In the genomic region with DNA sequence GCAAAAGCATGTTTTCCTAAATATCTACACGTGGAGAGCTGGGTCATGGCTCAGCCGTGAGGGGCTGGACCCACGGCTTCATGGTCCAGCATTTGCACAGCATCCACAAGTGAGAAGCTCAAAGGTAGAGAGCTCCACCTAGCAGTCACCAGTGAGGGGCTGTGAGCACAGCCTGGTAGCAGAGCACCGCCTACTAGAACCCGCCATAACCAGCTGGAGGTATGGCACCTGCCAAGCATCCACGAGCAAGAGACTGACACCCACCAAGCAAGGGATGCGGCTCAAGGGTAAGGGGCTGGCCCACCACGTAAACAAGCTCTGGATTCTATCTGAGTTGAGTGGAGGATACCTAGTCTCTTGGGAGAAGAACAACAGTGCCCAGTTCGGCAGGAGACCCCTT, we compare ENCODE assay signal across 8 mouse cellular contexts. TPM values are rescaled to one million over a fixed set of nuclear protein-coding genes. Genes with fewer than 3 reads are reported as not detected.
DNase-seq lines count a peak whose midpoint lies in the region; ATAC-seq and TF ChIP-seq lines count a peak whose summit lies in the region.

No protein-coding gene starts in this region.

- H3K4me1 ChIP-seq in erythroblast, embryonic 14.5 days (ENCODE audit: control insufficient read depth): peaks cover 58% of the 10 kb centered on the region
- no peaks in the 10 kb centered on the region for H3K4me1 ChIP-seq in ES-Bruce4 (ENCODE audit: control insufficient read depth, insufficient read depth, low read length)
- H3K4me1 ChIP-seq in heart, embryonic 15.5 days (replicated peaks): peaks cover 30% of the 10 kb centered on the region
- H3K4me1 ChIP-seq in limb, embryonic 15.5 days: peaks cover 33% of the 10 kb centered on the region

- 77% methylated on average over 9 of the region's 9 CpGs for WGBS in heart, embryonic 15.5 days
- 78% methylated on average over 9 of the region's 9 CpGs for WGBS in limb, embryonic 15.5 days

- H3K9ac ChIP-seq in ES-Bruce4 (ENCODE audit: low read depth, poor library complexity, severe bottlenecking): peak overlapping the region; percentile 90
- peak overlapping the region; percentile 86; the same call in 1 of the 2 replicates for H3K9ac ChIP-seq in heart, embryonic 15.5 days
- H3K9ac ChIP-seq in limb, embryonic 15.5 days: peak overlapping the region; percentile 65

- no peak for ATAC-seq in erythroblast, adult 5-6 weeks (replicated peaks; ENCODE audit: low FRiP score, poor library complexity, severe bottlenecking)
- no peak for ATAC-seq in heart, embryonic 15.5 days (replicated peaks; ENCODE audit: insufficient number of reproducible peaks, insufficient read depth, low FRiP score, low read depth)
- ATAC-seq in limb, embryonic 15.5 days (ENCODE audit: insufficient number of reproducible peaks, low FRiP score, low TSS enrichment, low read depth): no peak
- ATAC-seq in activated CD4-positive, CD25-positive, alpha-beta regulatory T cell, adult 4 months: no peak

- no peaks in the 10 kb centered on the region for H3K27me3 ChIP-seq in erythroblast, embryonic 14.5 days (ENCODE audit: control insufficient read depth)
- H3K27me3 ChIP-seq in ES-Bruce4 (ENCODE audit: control insufficient read depth, insufficient read depth, low read length, poor library complexity, severe bottlenecking): no peaks in the 10 kb centered on the region
- no peaks in the 10 kb centered on the region for H3K27me3 ChIP-seq in heart, embryonic 15.5 days
- no peaks in the 10 kb centered on the region for H3K27me3 ChIP-seq in limb, embryonic 15.5 days

- H3K4me3 ChIP-seq in erythroblast, embryonic 14.5 days (replicated peaks): peak overlapping the region; percentile 74
- peak overlapping the region; percentile 74 for H3K4me3 ChIP-seq in ES-Bruce4 (ENCODE audit: low read depth, low read length)
- H3K4me3 ChIP-seq in heart, embryonic 15.5 days: peak overlapping the region; percentile 91
- peak overlapping the region; percentile 65 for H3K4me3 ChIP-seq in limb, embryonic 15.5 days

- no peaks in the 10 kb centered on the region for H3K9me3 ChIP-seq in erythroblast, embryonic 14.5 days (ENCODE audit: control insufficient read depth, low read length)
- no peaks in the 10 kb centered on the region for H3K9me3 ChIP-seq in ES-Bruce4 (replicated peaks; ENCODE audit: control insufficient read depth, insufficient read depth, low read length, poor library complexity, severe bottlenecking)
- H3K9me3 ChIP-seq in heart, embryonic 15.5 days (replicated peaks): no peaks in the 10 kb centered on the region
- no peaks in the 10 kb centered on the region for H3K9me3 ChIP-seq in limb, embryonic 15.5 days

- H3K36me3 ChIP-seq in erythroblast, embryonic 14.5 days (ENCODE audit: control insufficient read depth): peaks cover 50% of the 10 kb centered on the region
- H3K36me3 ChIP-seq in ES-Bruce4 (ENCODE audit: control insufficient read depth, insufficient read depth, low read length, poor library complexity, severe bottlenecking): peaks cover 30% of the 10 kb centered on the region
- peaks cover 33% of the 10 kb centered on the region for H3K36me3 ChIP-seq in heart, embryonic 15.5 days
- peaks cover 43% of the 10 kb centered on the region for H3K36me3 ChIP-seq in limb, embryonic 15.5 days

- TF ChIP-seq EP300 in ES-Bruce4 (IDR thresholded peaks at IDR 0.05; ENCODE audit: insufficient read depth, low read depth, low read length): no peak

- H3K4me2 ChIP-seq in heart, embryonic 15.5 days: peak overlapping the region; percentile 87
- peak overlapping the region; percentile 85 for H3K4me2 ChIP-seq in limb, embryonic 15.5 days

- no peak for TF ChIP-seq POLR2A in ES-Bruce4 (IDR thresholded peaks at IDR 0.05; ENCODE audit: insufficient read depth, low read length)

- peak overlapping the region; percentile 78 for H3K27ac ChIP-seq in ES-Bruce4 (ENCODE audit: insufficient read depth, low read length)
- H3K27ac ChIP-seq in heart, embryonic 15.5 days: no peak overlapping the region
- no peak overlapping the region for H3K27ac ChIP-seq in limb, embryonic 15.5 days

- TF ChIP-seq CTCF in ES-Bruce4 (IDR thresholded peaks at IDR 0.05; ENCODE audit: low read depth, low read length): peak; percentile 29

- peak; percentile 16 to 40 for DNase-seq in thymus, postnatal 36 days
- no peak for DNase-seq in layer of hippocampus, adult 11-12 months (ENCODE audit: low spot score)

RNA-seq across cellular contexts. Expression of gene Bax, which starts 1.1 kb away (rescaled TPM):
- polyA plus RNA-seq in erythroblast, embryonic 14.5 days (2012): 24.4 and 25.7 TPM in 2 replicates
- total RNA-seq in erythroblast, adult 5-6 weeks (2015; ENCODE audit: low replicate concordance): 8.6 and 12.7 TPM in 2 replicates
- 9.7 and 11.8 TPM in 2 replicates for total RNA-seq in erythroblast, adult 5-6 weeks (2017; ENCODE audit: low replicate concordance)
- polyA plus RNA-seq in ES-Bruce4 (2011; ENCODE audit: insufficient read depth, insufficient read length, low read depth, missing spikeins): 250 and 287 TPM in 2 replicates
- polyA plus RNA-seq in heart, embryonic 15.5 days (2015; fragmentation: Nextera tagmentation; extraction: Ambion mirVana): 107 and 112 TPM in 2 replicates
- 145 and 146 TPM in 2 replicates for polyA plus RNA-seq in limb, embryonic 15.5 days (2015; fragmentation: Nextera tagmentation; extraction: Ambion mirVana)
- polyA plus RNA-seq in activated CD4-positive, CD25-positive, alpha-beta regulatory T cell, adult 4 months (2017; shearing (Covaris generic)): 100 to 1,000 TPM in 1 of 2 experiments, 10 to 100 TPM in 1; 94.5 to 202 TPM

RNA-seq across cellular contexts. Expression of gene Ftl1, which starts 5.9 kb away (rescaled TPM):
- 3,659 and 3,743 TPM in 2 replicates for polyA plus RNA-seq in erythroblast, embryonic 14.5 days (2012)
- 1,430 and 1,622 TPM in 2 replicates for total RNA-seq in erythroblast, adult 5-6 weeks (2015; ENCODE audit: low replicate concordance)
- total RNA-seq in erythroblast, adult 5-6 weeks (2017; ENCODE audit: low replicate concordance): 705 and 987 TPM in 2 replicates
- polyA plus RNA-seq in ES-Bruce4 (2011; ENCODE audit: insufficient read depth, insufficient read length, low read depth, missing spikeins): 5,956 and 6,533 TPM in 2 replicates
- 3,328 and 3,965 TPM in 2 replicates for polyA plus RNA-seq in heart, embryonic 15.5 days (2015; fragmentation: Nextera tagmentation; extraction: Ambion mirVana)
- polyA plus RNA-seq in limb, embryonic 15.5 days (2015; fragmentation: Nextera tagmentation; extraction: Ambion mirVana): 4,640 and 4,716 TPM in 2 replicates
- polyA plus RNA-seq in activated CD4-positive, CD25-positive, alpha-beta regulatory T cell, adult 4 months (2017; shearing (Covaris generic)): 1,000 to 10,000 TPM; 1,527 to 1,850 TPM

RNA-seq across cellular contexts. Expression of gene Tulp2, which starts 16.1 kb away (rescaled TPM):
- 0.03 and 0.08 TPM in 2 replicates for polyA plus RNA-seq in erythroblast, embryonic 14.5 days (2012)
- not detected in 2 replicates for total RNA-seq in erythroblast, adult 5-6 weeks (2015; ENCODE audit: low replicate concordance)
- total RNA-seq in erythroblast, adult 5-6 weeks (2017; ENCODE audit: low replicate concordance): 0.42 TPM in 1 of 2 replicates, not detected in the other
- polyA plus RNA-seq in ES-Bruce4 (2011; ENCODE audit: insufficient read depth, insufficient read length, low read depth, missing spikeins): 1.3 and 2.4 TPM in 2 replicates
- 0.28 and 1.3 TPM in 2 replicates for polyA plus RNA-seq in heart, embryonic 15.5 days (2015; fragmentation: Nextera tagmentation; extraction: Ambion mirVana)
- 0.61 and 1.0 TPM in 2 replicates for polyA plus RNA-seq in limb, embryonic 15.5 days (2015; fragmentation: Nextera tagmentation; extraction: Ambion mirVana)
- polyA plus RNA-seq in activated CD4-positive, CD25-positive, alpha-beta regulatory T cell, adult 4 months (2017; shearing (Covaris generic)): under 1 TPM in 1 of 2 experiments, not detected in 1; 0.44 TPM

RNA-seq across cellular contexts. Expression of gene Gm45808, which starts 21.1 kb away (rescaled TPM):
- polyA plus RNA-seq in erythroblast, embryonic 14.5 days (2012): not detected in 2 replicates
- not detected in 2 replicates for total RNA-seq in erythroblast, adult 5-6 weeks (2015; ENCODE audit: low replicate concordance)
- total RNA-seq in erythroblast, adult 5-6 weeks (2017; ENCODE audit: low replicate concordance): not detected in 2 replicates
- polyA plus RNA-seq in ES-Bruce4 (2011; ENCODE audit: insufficient read depth, insufficient read length, low read depth, missing spikeins): not detected in 2 replicates
- polyA plus RNA-seq in heart, embryonic 15.5 days (2015; fragmentation: Nextera tagmentation; extraction: Ambion mirVana): not detected in 2 replicates
- not detected in 2 replicates for polyA plus RNA-seq in limb, embryonic 15.5 days (2015; fragmentation: Nextera tagmentation; extraction: Ambion mirVana)
- not detected for polyA plus RNA-seq in activated CD4-positive, CD25-positive, alpha-beta regulatory T cell, adult 4 months (2017; shearing (Covaris generic))

RNA-seq across cellular contexts. Expression of gene Dhdh, which starts 23.1 kb away (rescaled TPM):
- polyA plus RNA-seq in erythroblast, embryonic 14.5 days (2012): 0.01 and 0.02 TPM in 2 replicates
- 3.3 TPM in 2 replicates for total RNA-seq in erythroblast, adult 5-6 weeks (2015; ENCODE audit: low replicate concordance)
- total RNA-seq in erythroblast, adult 5-6 weeks (2017; ENCODE audit: low replicate concordance): 2.1 and 2.3 TPM in 2 replicates
- polyA plus RNA-seq in ES-Bruce4 (2011; ENCODE audit: insufficient read depth, insufficient read length, low read depth, missing spikeins): 15.3 and 15.5 TPM in 2 replicates
- 4.0 and 4.1 TPM in 2 replicates for polyA plus RNA-seq in heart, embryonic 15.5 days (2015; fragmentation: Nextera tagmentation; extraction: Ambion mirVana)
- polyA plus RNA-seq in limb, embryonic 15.5 days (2015; fragmentation: Nextera tagmentation; extraction: Ambion mirVana): 3.1 and 3.3 TPM in 2 replicates
- 1 to 10 TPM in 1 of 2 experiments, under 1 TPM in 1; 0.61 to 1.3 TPM for polyA plus RNA-seq in activated CD4-positive, CD25-positive, alpha-beta regulatory T cell, adult 4 months (2017; shearing (Covaris generic))
